Mouse (Mus musculus) adrenal gland, postnatal 10 days (tissue): Measurements from ENCODE around the gene Fbxw17. TPM values are rescaled to one million over a fixed set of nuclear protein-coding genes. Genes with fewer than 3 reads are reported as not detected.
"Not testable (repeated sequence)": the region's sequence is repeated elsewhere in the genome, so short reads cannot be mapped to it uniquely, and the experiment has no call there.

ENCODE experiments used
- DNase-seq: peaks from one replicate; pipeline ENCODE4 v3.0.0; 2021; ENCODE audit warnings: mixed read lengths
- long read RNA-seq, 2 experiments: library from polyadenylated mRNA; stranded (forward); transcript quantifications; one replicate each; pipeline ENCODE4 v2.0.0; 2021
- total RNA-seq, 2 experiments: library from RNA; stranded (reverse); gene quantifications; 2 replicates each; pipeline ENCODE4 v1.2.3; 2021

The Fbxw17 gene
- total RNA-seq: 10 to 100 TPM; 12.3 to 14.9 TPM
- long read RNA-seq, experiment 1, partial matches to known transcripts: 1 of 13 reads
- long read RNA-seq, experiment 1, other reads (novel, unspliced or antisense): 8 of 13 reads
- long read RNA-seq, experiment 2, partial matches to known transcripts: 0 of 6 reads
- long read RNA-seq, experiment 2, other reads (novel, unspliced or antisense): 4 of 6 reads

- DNase-seq: peak; percentile 84
These were observed at the start of gene Fbxw17 for GRCm38 (mm10) chr13:50417389-50418183. TSS of gene Fbxw17 (plus strand) at chr13:50417864.

- DNase-seq: not testable (repeated sequence)
These were observed 44.5 kb upstream of the Fbxw17 start for GRCm38 (mm10) chr13:50372934-50373705.

GRCm38 (mm10) chr13:50389146-50389545 is 28.5 kb upstream of the Fbxw17 start:
- DNase-seq: not testable (repeated sequence)

GRCm38 (mm10) chr13:50418421-50418820 is 757 bp downstream of the Fbxw17 start:
- no peak for DNase-seq

GRCm38 (mm10) chr13:50423625-50424209 is 6.1 kb downstream of the Fbxw17 start:
- no peak for DNase-seq

- DNase-seq: no peak
These were observed 6.9 kb downstream of the Fbxw17 start for GRCm38 (mm10) chr13:50424517-50424916.

- DNase-seq: no peak
These were observed 9.0 kb downstream of the Fbxw17 start for GRCm38 (mm10) chr13:50426686-50427085.

- DNase-seq: no peak
These were observed 26.1 kb downstream of the Fbxw17 start, which contains the start of gene Gm47429 for GRCm38 (mm10) chr13:50443812-50444211. TSS of gene Gm47429 (minus strand) at chr13:50443912.

GRCm38 (mm10) chr13:50445261-50445660 is 27.6 kb downstream of the Fbxw17 start:
- DNase-seq: no peak

- not testable (repeated sequence) for DNase-seq
These were observed 34.6 kb downstream of the Fbxw17 start for GRCm38 (mm10) chr13:50452266-50452665.

- no peak for DNase-seq
These were observed 35.8 kb downstream of the Fbxw17 start for GRCm38 (mm10) chr13:50453426-50453825.

- DNase-seq: not testable (repeated sequence)
These were observed 42.8 kb downstream of the Fbxw17 start for GRCm38 (mm10) chr13:50460433-50460832.

- DNase-seq: peak; percentile 12
These were observed 47.2 kb downstream of the Fbxw17 start for GRCm38 (mm10) chr13:50464621-50465562.

GRCm38 (mm10) chr13:50467007-50467406 is 49.3 kb downstream of the Fbxw17 start, which contains the start of gene Nutm2:
TSS of gene Nutm2 (plus strand) at chr13:50467307.
- DNase-seq: no peak

Other genes starting within 250 kb of the Fbxw17 start
- not detected for gene Gm906, start 167.6 kb upstream of the Fbxw17 start, total RNA-seq
- gene Gm47429, start 26.0 kb downstream of the Fbxw17 start, total RNA-seq: not detected
- gene Nutm2, start 49.4 kb downstream of the Fbxw17 start, total RNA-seq: not detected
- not detected for gene Gm904, start 225.4 kb downstream of the Fbxw17 start, total RNA-seq